Comparison of ENCODE assay signal across 25 mouse cellular contexts in the genomic region with DNA sequence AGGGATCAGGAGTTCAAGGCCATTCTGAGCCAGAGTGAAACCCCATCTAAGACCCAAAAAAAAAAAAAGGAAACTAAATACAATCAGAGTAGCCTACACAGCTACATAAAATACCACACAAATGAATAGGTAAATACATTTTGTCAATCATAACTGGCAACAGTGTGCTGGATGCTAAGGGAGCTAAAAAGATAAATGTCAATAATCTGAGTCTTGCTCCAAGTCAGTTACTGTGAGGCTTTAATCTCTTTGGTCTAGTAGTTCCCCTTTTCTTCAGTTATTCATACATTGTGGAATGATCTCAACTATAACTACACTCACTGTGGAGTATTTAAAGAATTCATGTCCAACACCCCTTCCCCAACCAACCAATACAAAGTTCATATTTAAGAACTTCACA. TPM values are rescaled to one million over a fixed set of nuclear protein-coding genes. Genes with fewer than 3 reads are reported as not detected.
A peak's percentile ranks its signal among the peaks of the same experiment; 100 is the strongest.
DNase-seq lines count a peak whose midpoint lies in the region; ATAC-seq and TF ChIP-seq lines count a peak whose summit lies in the region.
"Had no signal": no experiment of that assay in that cellular context is flagged by ENCODE, and none has a peak within 500 bp of the region (broad histone marks: within the 10 kb centered on the region; RNA-seq: fewer than 3 reads in every experiment).

No protein-coding gene starts in this region.

- peak; percentile 82 for DNase-seq in MEL (ENCODE audit: low read depth, low spot score)
- no peak for DNase-seq in frontal cortex, postnatal 25 days (ENCODE audit: low spot score in 2 of 2)
- no peak for DNase-seq in layer of hippocampus, adult 18-20 months (ENCODE audit: low spot score in 2 of 2)
- DNase-seq: adrenal gland, postnatal 10 days; adrenal gland, postnatal 36 days; B cell, adult 2 months; cerebellum, adult 18-20 months; cerebellum, adult 9-11 months; cerebellum, postnatal 25 days; gastrocnemius, postnatal 10 days; heart, adult 11 months had no signal

- no peaks in the 10 kb centered on the region for H3K79me2 ChIP-seq in MEL (ENCODE audit: control insufficient read depth, insufficient read depth, low read length, poor library complexity)

- TF ChIP-seq RAD21 in MEL (IDR thresholded peaks at IDR 0.05; ENCODE audit: low read depth, low read length), result no peak

- peak overlapping the region; percentile 75 for H3K27ac ChIP-seq in MEL (ENCODE audit: control insufficient read depth, low read depth, low read length)
- peak overlapping the region; percentile 78 for H3K27ac ChIP-seq in liver, embryonic 12.5 days
- peak overlapping the region; percentile 83 for H3K27ac ChIP-seq in liver, embryonic 15.5 days (replicated peaks)
- H3K27ac ChIP-seq: embryonic facial prominence, embryonic 12.5 days; embryonic facial prominence, embryonic 15.5 days; forebrain, embryonic 12.5 days; forebrain, embryonic 15.5 days; hindbrain, embryonic 10.5 days; hindbrain, embryonic 13.5 days; intestine, embryonic 15.5 days had no signal

- peak; percentile 89 to 92 for TF ChIP-seq EP300 in MEL (IDR thresholded peaks at IDR 0.05; ENCODE audit: low read depth in 1 of 2, low read length in 2 of 2)

- H3K36me3 ChIP-seq in MEL (ENCODE audit: control insufficient read depth in 1 of 2, insufficient read depth in 2 of 2, low read length in 2 of 2), result peaks cover 0 to 43% of the 10 kb centered on the region in 2 experiments; a peak in 3 of 4 replicates
- peaks cover 25% of the 10 kb centered on the region for H3K36me3 ChIP-seq in liver, embryonic 12.5 days
- H3K36me3 ChIP-seq in liver, embryonic 15.5 days (replicated peaks), result peaks cover 18% of the 10 kb centered on the region
- H3K36me3 ChIP-seq: intestine, embryonic 15.5 days had no signal

- no peaks in the 10 kb centered on the region for H3K27me3 ChIP-seq in MEL (ENCODE audit: control insufficient read depth in 1 of 2, insufficient read depth in 2 of 2, low read length in 2 of 2)
- no peaks in the 10 kb centered on the region for H3K27me3 ChIP-seq in liver, embryonic 12.5 days (replicated peaks)
- no peaks in the 10 kb centered on the region for H3K27me3 ChIP-seq in liver, embryonic 15.5 days
- H3K27me3 ChIP-seq: CH12.LX; embryonic facial prominence, embryonic 12.5 days; embryonic facial prominence, embryonic 15.5 days; forebrain, embryonic 12.5 days; forebrain, embryonic 15.5 days; hindbrain, embryonic 13.5 days; intestine, embryonic 15.5 days had no signal

- no peaks in the 10 kb centered on the region for H3K9me3 ChIP-seq in MEL (replicated peaks; ENCODE audit: insufficient read depth, low read length)
- H3K9me3 ChIP-seq in liver, embryonic 12.5 days (replicated peaks), result no peaks in the 10 kb centered on the region
- no peaks in the 10 kb centered on the region for H3K9me3 ChIP-seq in liver, embryonic 15.5 days (replicated peaks)
- H3K9me3 ChIP-seq: embryonic facial prominence, embryonic 12.5 days; embryonic facial prominence, embryonic 15.5 days; forebrain, embryonic 12.5 days; forebrain, embryonic 15.5 days; hindbrain, embryonic 10.5 days; hindbrain, embryonic 13.5 days; intestine, embryonic 15.5 days had no signal

- H3K4me2 ChIP-seq in liver, embryonic 12.5 days, result no peak overlapping the region
- H3K4me2 ChIP-seq in liver, embryonic 15.5 days, result no peak overlapping the region
- H3K4me2 ChIP-seq: embryonic facial prominence, embryonic 12.5 days; embryonic facial prominence, embryonic 15.5 days; forebrain, embryonic 12.5 days; forebrain, embryonic 15.5 days; heart, embryonic 11.5 days; hindbrain, embryonic 13.5 days; intestine, embryonic 15.5 days had no signal

- no peak for TF ChIP-seq POLR2A in MEL (IDR thresholded peaks at IDR 0.05; ENCODE audit: control insufficient read depth in 1 of 2, insufficient read depth in 1 of 2, low read depth in 1 of 2, low read length in 2 of 2, poor library complexity in 1 of 2)

- H3K9ac ChIP-seq in MEL (ENCODE audit: control insufficient read depth, low read depth, low read length, poor library complexity, severe bottlenecking), result no peak overlapping the region
- H3K9ac ChIP-seq in liver, embryonic 12.5 days, result peak overlapping the region; percentile 31; the same call in 1 of the 2 replicates
- peak overlapping the region; percentile 31; the same call in 1 of the 2 replicates for H3K9ac ChIP-seq in liver, embryonic 15.5 days
- H3K9ac ChIP-seq: embryonic facial prominence, embryonic 12.5 days; embryonic facial prominence, embryonic 15.5 days; forebrain, embryonic 12.5 days; forebrain, embryonic 15.5 days; hindbrain, embryonic 13.5 days; intestine, embryonic 15.5 days had no signal

- no peak overlapping the region for H3K4me3 ChIP-seq in MEL (ENCODE audit: control insufficient read depth in 1 of 2, insufficient read depth in 1 of 2, low read depth in 2 of 2, low read length in 2 of 2)
- no peak overlapping the region for H3K4me3 ChIP-seq in liver, embryonic 12.5 days
- H3K4me3 ChIP-seq in liver, embryonic 15.5 days (replicated peaks), result no peak overlapping the region
- H3K4me3 ChIP-seq: embryonic facial prominence, embryonic 12.5 days; embryonic facial prominence, embryonic 15.5 days; forebrain, embryonic 12.5 days; forebrain, embryonic 15.5 days; hindbrain, embryonic 10.5 days; hindbrain, embryonic 13.5 days; intestine, embryonic 15.5 days had no signal

- TF ChIP-seq CTCF in MEL (IDR thresholded peaks at IDR 0.05 in 2 of 3, conservative IDR thresholded peaks at IDR 0.05 in 1 of 3; ENCODE audit: control insufficient read depth in 1 of 3, insufficient read depth in 1 of 3, low read depth in 2 of 3, low read length in 3 of 3, poor library complexity in 1 of 3, severe bottlenecking in 1 of 3), result no peak

- ATAC-seq in liver, embryonic 12.5 days, result no peak
- no peak for ATAC-seq in liver, embryonic 15.5 days (ENCODE audit: insufficient read depth)
- no peak for ATAC-seq in erythroid progenitor cell, adult 5-6 weeks (replicated peaks; ENCODE audit: low FRiP score, poor library complexity, severe bottlenecking)
- ATAC-seq: activated CD4-positive, CD25-positive, alpha-beta regulatory T cell, adult 4 months; forebrain, embryonic 15.5 days; hindbrain, embryonic 16.5 days; intestine, embryonic 15.5 days had no signal

- peaks cover 27 to 40% of the 10 kb centered on the region in 2 experiments for H3K4me1 ChIP-seq in MEL (ENCODE audit: control insufficient read depth in 1 of 2, insufficient read depth in 2 of 2, low read length in 2 of 2)
- H3K4me1 ChIP-seq in liver, embryonic 12.5 days, result peaks cover 79% of the 10 kb centered on the region
- H3K4me1 ChIP-seq in liver, embryonic 15.5 days (replicated peaks), result peaks cover 80% of the 10 kb centered on the region
- H3K4me1 ChIP-seq: embryonic facial prominence, embryonic 12.5 days; embryonic facial prominence, embryonic 15.5 days; forebrain, embryonic 12.5 days; forebrain, embryonic 15.5 days; hindbrain, embryonic 10.5 days; hindbrain, embryonic 13.5 days; intestine, embryonic 15.5 days had no signal

TF ChIP-seq in MEL, 35 proteins besides CTCF, POLR2A, EP300 and RAD21:
- peak; percentile 68 for TF ChIP-seq SIN3A (IDR thresholded peaks at IDR 0.05; ENCODE audit: low read length)
- no peak for TF ChIP-seq HCFC1 (IDR thresholded peaks at IDR 0.05; ENCODE audit: low read depth, low read length)
- TF ChIP-seq ETS1 (IDR thresholded peaks at IDR 0.05; ENCODE audit: low read depth, low read length), result peak; percentile 61
- peak; percentile 87 for TF ChIP-seq GATA1 (IDR thresholded peaks at IDR 0.05; ENCODE audit: low read depth, low read length)
- peak; percentile 41; the same call in 1 of the 2 replicates for TF ChIP-seq MYB (IDR thresholded peaks at IDR 0.05; ENCODE audit: low read depth, low read length)
- TF ChIP-seq MXI1 (IDR thresholded peaks at IDR 0.05; ENCODE audit: low read depth, low read length), result peak; percentile 52; the same call in 1 of the 2 replicates
- no peak for TF ChIP-seq GABPA (IDR thresholded peaks at IDR 0.05; ENCODE audit: low read depth, low read length)
- TF ChIP-seq TCF12 (IDR thresholded peaks at IDR 0.05; ENCODE audit: low read depth, low read length), result peak; percentile 67
- peak; percentile 78 for TF ChIP-seq ZNF384 (IDR thresholded peaks at IDR 0.05; ENCODE audit: low read depth, low read length)
- peak; percentile 95 for TF ChIP-seq RCOR1 (IDR thresholded peaks at IDR 0.05; ENCODE audit: low read depth, low read length)

RNA-seq across cellular contexts. Expression of a gene that starts 30.0 kb away (rescaled TPM):
- total RNA-seq in MEL (2012; rRNA removed), result 11.3 and 12.5 TPM in 2 replicates
- 10 to 100 TPM in 1 of 2 experiments, not detected in 1; 11.5 TPM for polyA plus RNA-seq in MEL (2012; ENCODE audit: insufficient read depth in 1 of 2, insufficient read length in 2 of 2, low read depth in 1 of 2, low replicate concordance in 2 of 2, missing spikeins in 1 of 2)
- polyA plus RNA-seq in liver, embryonic 12.5 days (2016; fragmentation: Nextera tagmentation; extraction: Ambion mirVana), result 10.6 and 12.0 TPM in 2 replicates
- 10.1 and 15.2 TPM in 2 replicates for polyA plus RNA-seq in liver, embryonic 15.5 days (2015; fragmentation: Nextera tagmentation; extraction: Ambion mirVana)
- 248 and 268 TPM in 2 replicates for total RNA-seq in erythroid progenitor cell, adult 5-6 weeks (2015; ENCODE audit: low replicate concordance)
- total RNA-seq in erythroid progenitor cell, adult 5-6 weeks (2017; ENCODE audit: low replicate concordance), result 357 and 586 TPM in 2 replicates
- 10 to 100 TPM; 89.1 to 93.3 TPM for total RNA-seq in layer of hippocampus, adult 18-20 months (2021)
